Mouse (Mus musculus) ES-CJ7 (cell line): ENCODE results near the gene Etv2.

ENCODE experiments used
- DNase-seq: peaks from one replicate; pipeline ENCODE4 v3.0.0; 2011; ENCODE audit warnings: low read depth, low spot score

Etv2 gene

DNA sequence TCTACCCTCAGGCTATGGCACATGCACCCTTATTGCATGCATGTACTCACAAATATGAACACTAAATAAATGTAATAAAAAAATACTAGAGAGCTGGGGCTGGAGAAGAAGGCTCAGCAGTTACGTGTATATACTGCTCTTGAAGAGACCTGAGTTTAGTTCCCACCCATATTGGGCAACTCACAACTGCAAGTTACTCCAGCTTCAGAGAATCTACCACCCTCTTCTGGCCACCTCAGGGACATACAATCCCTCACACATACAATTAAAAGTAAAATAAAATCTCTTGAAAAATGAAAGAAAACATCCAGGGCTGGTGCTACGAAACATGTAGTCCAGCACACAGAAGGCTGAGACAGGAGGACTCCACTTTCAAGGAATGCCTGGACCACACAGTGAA lies 21.2 kb downstream of the Etv2 start:
- DNase-seq, result peak; percentile 66

DNA sequence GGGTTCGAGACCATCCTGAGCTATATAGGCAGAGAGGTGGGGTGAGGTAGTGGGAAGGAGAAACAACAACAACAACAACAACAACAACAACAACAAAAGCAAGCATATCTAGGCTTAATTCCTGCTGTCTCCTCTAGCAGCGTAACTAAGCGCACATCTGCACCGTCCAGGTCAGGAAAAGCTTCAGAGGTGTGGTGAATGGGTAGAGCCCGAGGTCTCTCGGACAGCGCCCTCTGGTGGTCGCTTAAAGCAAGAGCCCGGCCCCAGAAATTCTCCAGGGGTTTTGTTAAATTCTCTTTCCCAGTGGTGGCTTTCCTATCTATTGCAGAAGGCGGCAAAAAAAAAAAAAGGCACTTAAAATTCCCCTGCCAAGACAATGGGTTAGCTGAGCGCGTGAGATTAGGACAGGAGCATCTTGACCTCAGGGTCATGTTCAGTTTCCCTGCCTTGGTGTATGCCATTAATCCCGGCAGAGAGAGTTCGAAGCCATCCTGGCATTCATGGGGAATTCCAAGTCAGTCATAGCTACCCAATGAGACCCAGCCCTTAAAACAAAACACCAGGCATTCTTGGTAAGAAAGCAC lies 22.0 kb downstream of the Etv2 start:
- peak; percentile 82 for DNase-seq

DNA sequence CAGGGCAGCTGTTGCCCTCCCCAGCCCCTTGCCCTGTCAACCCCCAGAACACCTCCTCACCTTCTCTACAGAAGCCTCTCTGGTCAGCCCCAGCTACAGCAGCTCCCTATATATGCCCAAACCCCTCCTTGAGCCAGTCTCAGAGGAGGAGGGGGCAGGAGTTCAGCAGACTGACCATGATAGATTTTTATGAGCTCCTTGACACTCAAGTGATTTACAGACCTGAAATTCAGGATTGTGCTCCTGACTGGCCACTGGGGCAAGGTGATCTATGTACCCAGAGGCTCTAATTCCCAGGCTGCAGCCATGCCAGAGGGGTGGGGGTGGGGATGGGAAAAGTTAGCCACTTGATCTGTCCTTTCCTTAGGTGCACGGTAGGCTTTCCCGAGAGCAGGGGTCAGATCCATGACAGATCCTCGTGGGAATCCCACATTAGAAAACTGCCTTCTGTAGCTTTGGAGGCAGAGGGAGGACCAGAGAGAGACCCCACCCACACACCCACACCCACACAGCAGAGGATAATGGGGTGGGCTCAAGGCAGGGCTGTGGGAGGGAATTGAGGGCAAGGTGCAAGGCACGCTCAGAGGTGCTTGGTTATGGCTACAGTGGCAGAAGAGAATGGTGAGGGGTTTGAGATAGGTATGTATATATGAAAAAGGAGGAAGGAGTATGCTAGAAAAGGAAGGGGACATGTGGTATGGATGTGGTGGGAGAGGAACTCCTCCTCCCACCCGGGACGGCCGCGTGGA lies 22.8 kb downstream of the Etv2 start, which contains the start of gene Upk1a:
Gene Upk1a, minus strand, starts transcription at position 194 of the 749 bp plus-strand sequence.
- no peak for DNase-seq

DNA sequence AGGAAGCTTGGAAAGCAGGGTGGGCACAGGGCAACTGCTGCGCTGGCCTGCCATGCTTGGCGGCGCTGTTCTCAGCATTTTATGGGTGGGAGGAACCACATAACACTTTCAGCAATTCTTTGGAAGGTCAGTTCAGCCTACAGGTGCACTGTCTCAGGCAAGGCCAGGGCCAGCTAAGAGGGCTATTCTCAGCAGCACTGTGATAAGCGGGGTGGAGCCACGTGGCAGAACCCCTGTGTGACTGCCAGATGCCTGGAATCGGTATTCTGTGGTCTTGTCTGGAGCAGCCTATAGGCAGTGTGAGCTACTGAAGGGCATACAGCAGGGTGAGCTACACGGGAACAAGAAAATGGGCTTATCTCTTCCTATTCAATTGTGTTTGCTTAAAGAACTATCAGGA lies 25.6 kb downstream of the Etv2 start:
- no peak for DNase-seq

DNA sequence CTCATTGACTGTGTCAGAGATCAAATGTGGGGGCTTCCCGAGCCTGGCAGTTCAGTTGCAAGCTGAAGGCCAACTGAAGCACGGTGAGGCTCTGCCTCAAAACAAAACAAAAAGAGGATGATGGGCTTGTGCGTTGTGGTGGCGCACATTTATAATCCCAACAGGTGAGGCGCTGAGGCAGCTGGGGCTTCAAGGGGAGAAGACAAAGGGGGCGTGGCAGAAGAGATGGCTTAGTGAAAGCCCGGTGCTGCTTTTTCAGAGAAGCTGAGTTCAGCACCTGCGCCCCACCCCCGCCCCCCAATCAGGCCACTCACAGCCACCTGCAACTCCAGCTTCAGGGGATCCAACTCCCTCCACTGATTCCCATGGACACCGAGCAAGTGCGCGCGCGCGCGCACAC lies 27.2 kb downstream of the Etv2 start:
- peak; percentile 74 for DNase-seq

DNA sequence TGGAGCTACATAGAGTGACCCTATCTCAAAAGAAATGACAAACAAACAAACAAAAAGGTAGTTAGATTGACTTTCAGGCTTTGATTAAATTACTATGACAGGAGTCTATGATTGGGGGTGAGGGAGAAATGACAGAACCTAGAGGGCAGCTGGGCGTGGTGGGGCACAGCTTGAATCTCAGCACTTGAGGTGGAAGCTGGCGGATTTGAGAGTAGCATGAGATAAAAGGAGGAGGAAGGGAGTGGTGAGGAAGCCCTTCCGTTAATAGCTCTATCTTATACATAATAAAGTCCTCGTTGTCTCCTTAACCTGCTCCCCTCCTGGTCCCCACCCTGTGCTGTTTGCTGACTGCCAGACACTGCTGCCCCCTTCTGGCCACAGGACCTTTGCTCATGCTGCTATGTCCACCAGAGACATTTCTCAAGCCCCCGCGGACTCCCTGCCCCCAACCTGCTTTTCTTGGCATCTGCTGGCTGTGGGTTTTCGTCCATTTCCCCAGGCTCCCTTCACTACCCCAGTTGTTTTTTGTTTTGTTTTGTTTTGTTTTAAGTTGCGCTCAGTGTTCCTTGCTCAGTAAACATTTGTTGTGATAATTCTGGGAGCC lies 27.8 kb downstream of the Etv2 start:
- DNase-seq, result peak; percentile 98

DNA sequence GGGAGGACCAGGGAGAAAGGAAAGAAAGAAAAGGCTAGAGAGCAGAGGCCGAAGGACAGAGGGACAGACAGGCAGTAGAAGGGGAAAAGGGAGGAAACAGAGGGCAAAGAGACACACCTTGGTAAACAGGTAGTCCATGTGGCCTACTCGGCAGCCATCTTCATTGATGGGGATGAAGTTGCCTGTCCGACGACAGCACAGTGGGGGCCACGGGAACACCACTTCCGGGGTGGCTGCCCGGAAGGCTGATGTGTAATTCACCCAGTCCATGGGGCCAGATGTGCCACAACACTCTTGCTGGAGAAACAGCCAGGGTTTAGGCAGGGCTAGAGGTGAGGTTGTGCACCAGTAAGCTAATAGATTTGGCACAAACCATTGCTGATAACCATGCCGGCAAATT lies 30.7 kb downstream of the Etv2 start:
- no peak for DNase-seq

DNA sequence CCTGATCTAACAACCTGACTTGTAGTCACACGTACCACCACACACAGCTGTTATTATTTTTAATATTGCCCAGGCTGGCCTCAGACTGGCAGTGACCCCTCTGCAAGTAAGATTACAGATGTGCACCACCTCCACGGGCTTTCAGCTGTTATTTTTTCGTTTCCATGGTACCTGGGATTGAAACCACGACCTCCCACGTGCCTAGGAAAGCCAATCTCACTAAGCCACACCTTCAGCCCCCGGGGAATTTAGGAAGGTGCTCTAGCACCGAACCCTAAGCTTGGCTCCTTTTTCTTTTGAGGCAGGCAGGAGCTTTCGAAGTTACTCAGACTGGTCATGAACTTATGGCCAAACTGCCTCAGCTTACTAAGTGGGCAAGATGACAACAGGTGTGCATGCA lies 31.2 kb downstream of the Etv2 start:
- peak; percentile 48 for DNase-seq

DNA sequence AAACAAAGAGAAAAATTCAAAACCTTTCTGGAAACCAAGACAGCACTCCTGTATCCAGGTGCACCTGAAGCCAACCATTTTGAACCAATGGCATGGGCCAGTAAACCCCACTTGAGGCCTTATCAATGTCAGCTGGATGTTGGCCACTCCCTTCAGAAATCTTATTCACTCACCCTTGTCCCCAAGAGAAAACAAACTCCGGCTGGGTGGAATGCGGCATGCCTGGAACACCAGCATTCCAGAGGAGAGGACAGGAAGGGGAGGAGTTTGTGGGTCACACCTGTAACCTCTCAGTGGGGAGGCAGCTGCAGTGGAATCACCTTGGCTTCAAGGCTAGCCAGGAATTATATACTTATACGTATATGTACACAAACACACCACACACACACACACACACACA lies 33.1 kb downstream of the Etv2 start:
- peak; percentile 93 for DNase-seq

DNA sequence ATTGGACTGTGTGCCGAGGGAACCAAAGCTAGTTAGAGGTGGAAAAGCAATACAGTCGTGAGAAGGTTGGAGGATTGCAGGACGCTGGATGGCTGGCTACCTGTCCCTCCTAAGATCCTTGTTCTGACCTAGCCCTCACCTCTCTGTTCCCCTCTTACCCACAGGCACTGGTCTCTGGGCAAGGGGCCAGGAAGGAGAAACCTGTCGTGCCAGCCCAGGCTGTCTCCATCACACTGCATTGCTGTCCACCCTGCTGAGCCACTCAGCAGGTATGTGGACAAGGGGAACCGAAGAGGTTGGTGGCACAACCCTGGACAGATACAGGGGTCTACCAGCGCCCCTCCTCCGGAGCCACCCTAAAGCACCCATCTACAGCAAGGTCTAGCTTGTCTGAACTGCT lies 35.0 kb downstream of the Etv2 start:
- DNase-seq, result no peak

DNA sequence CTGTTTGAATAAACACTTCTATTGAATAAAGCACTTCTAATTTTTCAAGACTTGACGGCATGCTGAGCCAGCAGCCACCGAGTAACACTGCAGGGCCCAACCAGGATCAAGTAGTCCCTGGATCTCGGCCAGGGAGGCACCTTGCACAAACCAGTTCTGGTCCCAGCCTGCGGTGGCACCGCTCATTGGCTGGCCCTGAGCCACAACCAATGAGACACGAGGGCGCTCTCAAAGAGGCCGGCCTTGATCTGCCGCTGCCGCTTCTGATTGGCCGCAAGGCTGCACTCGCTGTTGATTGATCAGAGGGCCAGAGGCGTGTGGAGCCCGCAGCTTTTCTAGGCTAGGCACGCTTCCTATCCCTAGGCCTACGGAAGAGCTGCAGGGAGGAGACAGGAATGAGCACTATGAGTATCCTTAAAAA lies 35.7 kb downstream of the Etv2 start:
- DNase-seq, result peak; percentile 97

DNA sequence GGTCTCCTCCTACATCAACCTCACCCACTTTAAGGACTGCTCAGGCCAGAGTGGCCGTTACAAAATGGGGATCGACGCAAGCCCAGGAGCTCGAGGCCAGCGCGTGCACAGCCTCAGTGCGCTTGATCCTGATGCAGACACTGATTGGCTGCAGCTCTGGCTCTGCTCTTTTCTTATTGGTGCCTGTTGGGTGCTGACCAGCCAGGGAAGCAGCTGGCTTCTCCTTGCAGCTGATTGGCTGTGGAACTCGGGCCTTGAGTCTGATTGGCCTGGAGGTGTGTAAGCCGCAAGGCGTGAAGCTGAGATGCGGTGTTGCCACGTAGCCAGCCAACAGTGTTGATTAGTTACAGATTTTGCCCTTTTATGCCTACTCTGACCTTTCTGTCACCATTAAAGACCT lies 36.9 kb downstream of the Etv2 start, which contains the start of gene Zbtb32:
Gene Zbtb32, minus strand, starts transcription at position 124 of the 400 bp plus-strand sequence.
- peak; percentile 86 for DNase-seq

DNA sequence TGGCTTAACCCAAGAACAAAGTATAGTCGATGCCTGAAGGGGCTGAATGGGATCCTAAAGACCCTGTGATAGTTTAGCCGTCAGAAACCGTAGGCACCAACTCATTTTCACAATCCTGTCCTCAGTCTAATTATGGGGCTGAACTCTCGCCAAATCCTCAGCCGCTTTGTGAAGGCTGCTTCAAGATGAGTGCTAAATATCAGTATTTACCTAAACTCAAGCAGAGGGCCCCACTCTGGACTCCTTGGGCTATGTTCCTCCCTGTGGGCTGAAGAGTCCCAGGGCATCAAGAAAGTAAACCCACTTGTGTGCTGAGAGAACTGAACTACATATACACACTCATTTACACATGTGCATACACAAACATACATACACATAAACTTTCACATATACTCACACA lies 38.8 kb downstream of the Etv2 start:
- DNase-seq, result no peak

DNA sequence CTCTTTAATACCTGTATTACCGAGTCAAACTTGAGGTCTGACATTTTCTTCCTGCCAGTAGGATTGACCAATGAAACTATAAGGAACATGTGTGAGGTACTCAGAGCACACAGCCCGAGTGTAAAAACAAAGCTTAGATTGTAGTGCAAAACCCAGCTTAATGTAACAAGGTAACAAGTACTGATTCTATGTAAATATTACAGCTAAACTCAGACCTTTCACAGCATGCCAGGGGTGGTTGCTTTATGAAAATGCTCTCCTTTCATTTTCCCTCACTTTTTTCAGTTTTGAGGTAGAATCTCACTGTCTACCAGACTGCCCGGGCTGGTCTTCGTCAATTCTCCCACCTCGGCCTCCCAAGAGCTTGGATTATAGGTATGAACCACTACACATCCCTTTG lies 39.6 kb downstream of the Etv2 start:
- no peak for DNase-seq

DNA sequence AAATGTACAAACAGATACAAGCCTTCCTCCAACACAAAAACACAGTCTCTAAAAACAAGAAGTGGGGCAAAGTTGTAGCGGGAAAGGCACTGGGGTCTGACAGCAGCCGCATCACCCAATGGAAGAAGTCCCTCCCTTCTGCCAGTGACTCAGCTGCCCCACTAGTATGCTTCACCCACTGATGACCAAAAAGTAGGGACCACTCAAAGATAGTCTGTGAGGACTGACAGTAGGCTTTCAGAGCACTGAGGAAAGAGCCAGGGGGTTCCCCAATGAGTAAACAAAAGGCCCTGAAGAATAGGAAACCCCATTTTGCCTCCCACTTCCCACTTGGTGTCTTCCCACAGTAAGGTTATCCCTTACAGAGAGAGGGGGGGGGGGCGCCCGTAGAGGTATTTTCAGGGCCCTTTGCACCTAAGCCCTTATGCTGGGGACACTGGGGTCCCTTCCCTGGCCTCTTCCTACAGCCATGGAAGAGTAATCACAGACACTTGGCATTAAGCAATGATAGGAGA lies 41.1 kb downstream of the Etv2 start:
- DNase-seq, result no peak

DNA sequence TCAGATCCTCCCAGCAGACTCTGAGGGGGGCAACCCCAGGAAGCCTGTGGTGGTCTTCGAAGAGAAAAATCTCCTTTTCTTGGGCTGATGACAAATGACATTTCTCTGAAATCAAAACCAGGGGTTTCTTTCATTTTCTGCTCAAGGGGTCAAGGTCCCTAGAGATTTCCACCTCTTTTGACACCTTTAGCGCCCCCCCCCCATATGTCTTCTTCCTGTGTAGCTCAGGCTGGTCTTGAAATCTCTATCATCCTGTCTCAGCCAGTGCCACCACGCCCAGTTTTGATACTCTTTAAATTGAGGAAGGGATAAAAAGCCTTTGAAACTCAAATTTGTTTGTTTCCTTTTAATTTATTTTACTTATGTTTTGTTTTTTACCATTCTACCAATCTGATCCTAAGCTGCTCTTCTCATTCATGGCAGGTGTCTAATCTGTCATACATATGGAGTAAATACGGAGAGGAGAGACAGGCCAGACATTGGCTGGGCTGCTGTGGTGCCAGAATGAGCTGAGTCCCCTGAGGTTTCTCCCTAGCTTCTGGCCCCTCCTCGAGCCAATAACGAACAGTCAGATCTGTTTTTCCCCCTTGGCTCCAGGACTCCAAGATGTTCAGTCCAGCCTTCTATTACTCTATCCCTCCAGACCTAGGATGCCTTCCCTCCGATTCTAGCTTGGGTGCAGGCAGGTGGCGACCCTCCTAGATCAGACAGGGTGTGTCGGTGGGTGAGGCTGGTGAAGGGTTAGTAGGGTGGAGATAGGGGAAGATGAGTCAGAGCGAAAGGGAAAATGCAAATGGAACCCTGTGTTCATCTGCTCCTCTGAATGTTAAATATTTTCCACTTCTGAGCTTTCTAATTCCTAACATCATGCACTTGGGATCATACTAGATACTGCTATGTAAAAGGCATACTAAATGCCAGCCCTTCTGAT lies 41.8 kb downstream of the Etv2 start:
- DNase-seq, result no peak

DNA sequence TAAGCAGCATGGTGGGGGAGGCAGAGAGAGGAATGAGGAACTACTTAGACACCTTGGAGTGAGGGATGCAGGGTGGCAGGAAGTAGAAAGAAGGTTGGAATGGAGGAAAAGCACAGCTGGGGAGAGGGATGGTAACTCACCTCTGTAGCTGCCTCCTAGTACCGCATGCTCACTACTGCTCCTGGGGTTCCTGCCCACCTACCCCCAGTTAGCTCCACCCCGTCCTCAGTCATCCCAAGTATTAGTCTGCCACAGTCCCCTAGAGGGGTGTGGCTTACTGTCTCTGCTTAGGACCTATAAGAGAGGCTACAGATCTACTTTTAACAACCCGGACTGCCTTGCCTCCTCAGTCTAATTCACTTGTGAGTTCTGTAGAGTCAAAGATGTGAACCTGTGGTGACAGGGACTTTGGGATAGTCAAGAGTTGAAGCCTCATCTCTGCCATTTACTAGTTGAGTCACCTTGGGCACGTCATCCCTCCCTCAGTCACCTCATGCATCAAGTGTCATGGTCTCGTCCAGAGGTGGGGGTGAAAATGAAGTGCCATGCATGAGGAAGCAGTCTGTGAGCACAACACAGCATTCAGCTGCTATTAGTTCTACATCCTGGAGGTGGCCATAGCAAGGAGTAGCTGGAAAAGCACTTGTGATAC lies 42.8 kb downstream of the Etv2 start:
- DNase-seq, result peak; percentile 58

DNA sequence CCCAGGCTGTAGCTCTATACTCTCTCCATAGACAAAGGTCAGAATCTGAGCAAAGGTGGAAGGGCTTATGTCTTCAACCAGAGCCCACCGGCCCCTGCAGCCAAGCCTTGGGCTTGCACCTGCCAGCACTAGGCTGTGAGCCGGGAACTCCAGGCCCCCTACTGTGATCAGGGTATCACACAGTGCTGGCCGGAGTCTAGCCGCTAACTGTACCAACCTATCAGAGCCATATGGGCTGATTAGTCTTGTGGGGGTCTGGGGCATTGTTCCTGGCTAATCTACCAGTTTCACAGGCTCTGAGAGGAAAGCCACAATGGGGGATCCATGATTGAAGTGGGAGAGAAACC lies 44.1 kb downstream of the Etv2 start:
- DNase-seq, result no peak

DNA sequence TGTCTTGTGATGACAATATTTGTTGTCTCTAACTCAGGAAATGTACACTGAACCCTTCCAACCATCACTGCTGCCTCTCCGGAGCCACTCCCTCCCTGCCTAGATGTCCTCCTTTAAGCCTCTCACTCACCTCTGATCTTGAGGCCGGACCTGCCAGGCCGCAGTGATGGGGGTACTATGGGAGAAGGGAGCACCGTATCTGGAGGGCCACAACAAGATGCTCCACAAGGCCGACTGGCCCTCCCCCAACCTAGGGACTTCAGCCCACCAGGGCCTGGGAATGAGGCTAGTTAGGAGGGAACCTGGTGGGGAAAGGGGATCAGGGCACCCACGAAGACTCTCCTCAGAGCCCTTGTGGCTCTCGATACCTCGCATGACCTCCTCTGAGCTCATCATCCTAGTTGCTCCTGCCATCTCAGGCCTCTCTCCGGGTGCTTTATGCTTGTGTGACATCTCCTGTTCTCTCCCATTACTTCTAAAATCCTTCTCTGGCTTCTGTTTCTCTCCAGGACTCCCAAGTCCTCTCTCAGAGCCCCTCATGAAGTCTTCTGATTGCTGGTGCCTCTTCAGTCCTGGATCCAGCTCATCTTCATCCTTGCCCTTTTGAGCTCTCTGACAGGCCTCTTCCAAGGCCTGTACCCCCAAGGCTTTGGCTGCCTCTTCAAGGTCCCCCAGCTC lies 44.6 kb downstream of the Etv2 start:
- no peak for DNase-seq

DNA sequence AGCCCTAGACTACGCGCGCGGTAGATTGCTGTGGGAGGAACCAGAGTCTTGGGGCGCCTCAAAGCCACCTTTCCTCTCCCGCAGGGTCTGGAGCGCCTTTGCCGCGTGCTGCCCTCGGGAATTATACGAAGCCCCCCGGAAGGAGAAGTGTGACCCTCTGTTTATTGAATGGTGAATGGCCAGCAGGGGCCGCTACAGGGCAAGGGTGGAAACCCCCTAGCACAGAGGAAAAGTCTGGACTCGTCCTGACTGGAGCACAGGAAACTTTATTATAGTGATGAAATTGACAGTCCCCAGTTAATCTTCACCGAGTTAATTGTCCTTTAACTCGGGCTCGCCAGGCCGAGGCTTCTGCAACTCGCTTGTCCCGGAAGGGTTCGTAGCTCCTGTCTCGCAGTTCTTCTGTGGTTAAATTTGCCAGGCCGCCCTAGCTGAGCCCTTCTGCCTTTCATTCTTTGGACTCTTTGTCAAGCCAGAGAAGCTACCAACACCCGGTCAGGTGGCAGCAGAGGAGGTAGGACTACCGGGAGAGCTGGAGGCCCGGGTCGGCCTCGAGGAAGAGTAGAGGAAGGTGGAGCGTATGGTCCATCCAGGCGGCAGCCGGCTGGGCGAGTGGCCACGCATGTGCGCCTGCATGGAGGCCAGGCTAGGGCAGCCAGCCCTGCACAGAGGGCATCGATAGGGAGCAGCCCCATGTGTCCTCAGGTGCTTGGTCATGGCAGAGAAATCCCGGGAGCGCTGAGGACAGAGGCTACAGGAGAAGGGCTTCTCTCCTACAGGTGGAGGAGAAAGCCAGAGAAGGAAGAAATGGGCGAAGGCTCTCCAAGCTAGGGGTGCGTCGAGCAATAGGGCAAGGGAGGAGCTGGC lies 46.0 kb downstream of the Etv2 start:
- DNase-seq, result peak; percentile 85
